Mouse (Mus musculus): ENCODE results near the gene Robo4.
A peak's percentile ranks its signal among the peaks of the same experiment; 100 is the strongest.

Gene Robo4

GRCm38 (mm10) chr9:37401802-37402201, at the start of gene Robo4:
Robo4 (plus strand) TSS chr9:37401897.
- no peak for DNase-seq (ENCODE audit: low spot score in 2 of 2)

DNA sequence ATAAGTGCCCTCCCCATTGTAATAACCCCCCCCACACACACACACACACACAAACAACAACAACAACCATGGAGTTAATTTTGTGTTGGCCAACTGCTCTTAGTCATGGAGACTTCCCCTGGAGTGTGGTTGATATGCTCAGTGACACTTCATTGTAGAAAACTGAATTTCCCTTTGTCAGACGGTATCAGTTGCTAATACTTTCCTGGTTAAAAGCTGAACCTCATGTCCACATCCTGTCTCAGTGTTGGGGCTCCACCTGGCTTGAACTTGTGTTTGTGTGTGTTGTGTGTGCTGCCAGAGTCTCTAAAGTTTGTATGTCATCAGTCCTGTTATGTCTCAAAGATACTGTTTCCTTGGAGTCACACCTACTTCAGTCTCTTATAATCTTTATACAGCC, 47.2 kb upstream of the Robo4 start:
- no peak for DNase-seq (ENCODE audit: low spot score in 2 of 2)

GRCm38 (mm10) chr9:37358713-37359330, 42.9 kb upstream of the Robo4 start:
- no peak for DNase-seq (ENCODE audit: low spot score in 2 of 2)

DNA sequence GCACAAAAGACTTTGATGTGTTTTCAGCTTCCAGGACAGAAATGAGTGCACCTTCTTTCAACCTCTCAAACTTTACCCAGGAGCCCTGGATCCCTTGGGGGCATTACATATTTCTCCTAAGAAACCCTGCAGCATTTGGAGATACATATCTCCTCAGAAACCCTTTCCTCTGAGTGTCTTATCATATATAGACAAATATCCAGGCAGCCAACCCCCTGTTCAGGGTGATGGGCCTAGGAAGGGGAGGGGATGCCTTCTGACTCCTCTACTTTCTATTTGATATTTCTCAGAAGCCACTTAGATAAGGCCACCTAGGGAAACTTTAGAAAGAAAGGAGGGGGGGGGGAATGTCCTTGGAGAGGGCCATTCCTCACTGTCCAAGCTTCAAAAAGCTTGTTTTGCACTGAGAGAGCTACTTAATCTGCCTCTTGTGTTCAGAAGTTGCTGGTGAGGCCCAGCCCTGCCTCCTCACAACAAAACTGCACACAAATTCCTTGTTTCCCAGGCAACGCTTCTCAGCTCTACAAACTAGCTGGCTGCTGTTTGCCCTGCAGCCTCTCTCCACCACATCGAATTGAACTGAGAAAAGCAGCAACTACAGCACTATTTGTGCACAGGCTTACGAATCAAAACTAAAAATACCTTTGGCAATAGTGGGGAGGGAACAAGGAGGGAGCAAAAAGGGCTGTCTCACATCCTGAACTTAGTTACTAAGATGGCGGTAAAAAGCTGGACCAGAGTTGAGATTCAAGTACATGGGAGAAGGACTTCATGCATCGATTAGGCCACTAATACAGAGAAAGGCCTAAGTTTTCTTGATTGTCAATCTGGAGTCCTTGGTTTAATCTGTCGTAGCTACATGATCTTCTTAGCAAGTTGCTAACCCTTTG, 42.1 kb upstream of the Robo4 start:
- DNase-seq (ENCODE audit: low spot score in 2 of 2) = peak in 1 of 2 experiments; percentile 21

DNA sequence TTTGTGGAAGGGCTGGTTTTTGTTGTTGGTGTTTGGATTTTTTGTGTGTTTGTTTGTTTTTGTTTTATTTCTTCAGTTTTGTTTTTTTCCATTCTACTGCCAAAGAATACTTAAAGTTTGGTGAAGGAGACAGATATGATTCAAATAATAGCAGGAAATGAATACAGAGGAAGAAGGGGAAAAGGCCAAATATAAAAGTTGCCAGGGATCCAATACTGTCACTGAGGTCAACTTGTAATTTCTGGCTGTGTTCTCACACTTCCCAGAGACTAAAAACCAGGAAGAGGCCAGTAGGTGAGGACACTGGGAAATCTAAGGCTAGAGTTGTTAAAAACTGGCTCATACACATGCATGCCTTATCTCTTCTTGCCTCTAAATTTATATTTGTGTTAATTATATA, 39.6 kb upstream of the Robo4 start:
- no peak for DNase-seq (ENCODE audit: low spot score in 2 of 2)

DNA sequence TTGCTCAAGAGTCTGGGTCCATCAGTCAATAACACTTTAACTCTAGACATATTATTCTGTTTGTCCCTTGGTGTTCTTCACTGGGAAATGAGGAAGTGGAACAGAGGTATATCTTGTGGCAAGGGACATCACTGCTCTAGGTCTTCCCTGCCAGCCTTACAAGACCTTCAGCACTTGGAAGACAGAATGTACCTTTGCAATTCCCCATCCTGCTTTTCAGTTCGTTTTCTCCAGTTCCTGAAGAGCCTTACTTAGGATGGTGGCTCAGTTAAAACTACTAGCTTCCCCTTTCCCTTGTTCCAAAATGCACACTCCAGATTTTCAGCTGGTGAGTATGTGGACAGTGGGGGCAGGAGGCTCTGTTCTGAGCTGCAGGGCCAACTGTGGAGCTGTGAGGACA, 38.8 kb upstream of the Robo4 start:
- no peak for DNase-seq (ENCODE audit: low spot score in 2 of 2)

- no peak for DNase-seq (ENCODE audit: low spot score in 2 of 2)
Measured at GRCm38 (mm10) chr9:37363551-37363950, 38.1 kb upstream of the Robo4 start.

DNA sequence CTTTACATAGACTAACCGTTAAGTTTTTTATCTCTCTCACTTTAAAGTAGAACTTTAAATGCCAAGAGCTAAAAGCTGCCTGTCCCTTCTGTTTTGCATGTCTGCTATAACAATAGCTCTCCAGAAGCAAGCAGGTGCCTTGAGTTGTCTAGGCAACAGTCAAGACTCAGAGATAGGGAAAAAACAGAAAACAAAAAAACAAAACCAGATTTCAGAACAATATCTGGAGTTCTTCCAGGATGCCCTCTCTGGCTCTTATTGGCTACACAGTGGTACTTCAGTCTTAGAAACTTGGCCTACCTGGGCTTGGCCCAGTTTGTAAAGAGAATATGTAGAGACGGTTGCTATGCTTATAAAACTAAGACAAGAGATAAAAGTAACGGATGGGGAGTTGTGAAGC, 37.3 kb upstream of the Robo4 start:
- no peak for DNase-seq (ENCODE audit: low spot score in 2 of 2)

GRCm38 (mm10) chr9:37365706-37366105, 36.0 kb upstream of the Robo4 start:
- no peak for DNase-seq (ENCODE audit: low spot score in 2 of 2)

DNA sequence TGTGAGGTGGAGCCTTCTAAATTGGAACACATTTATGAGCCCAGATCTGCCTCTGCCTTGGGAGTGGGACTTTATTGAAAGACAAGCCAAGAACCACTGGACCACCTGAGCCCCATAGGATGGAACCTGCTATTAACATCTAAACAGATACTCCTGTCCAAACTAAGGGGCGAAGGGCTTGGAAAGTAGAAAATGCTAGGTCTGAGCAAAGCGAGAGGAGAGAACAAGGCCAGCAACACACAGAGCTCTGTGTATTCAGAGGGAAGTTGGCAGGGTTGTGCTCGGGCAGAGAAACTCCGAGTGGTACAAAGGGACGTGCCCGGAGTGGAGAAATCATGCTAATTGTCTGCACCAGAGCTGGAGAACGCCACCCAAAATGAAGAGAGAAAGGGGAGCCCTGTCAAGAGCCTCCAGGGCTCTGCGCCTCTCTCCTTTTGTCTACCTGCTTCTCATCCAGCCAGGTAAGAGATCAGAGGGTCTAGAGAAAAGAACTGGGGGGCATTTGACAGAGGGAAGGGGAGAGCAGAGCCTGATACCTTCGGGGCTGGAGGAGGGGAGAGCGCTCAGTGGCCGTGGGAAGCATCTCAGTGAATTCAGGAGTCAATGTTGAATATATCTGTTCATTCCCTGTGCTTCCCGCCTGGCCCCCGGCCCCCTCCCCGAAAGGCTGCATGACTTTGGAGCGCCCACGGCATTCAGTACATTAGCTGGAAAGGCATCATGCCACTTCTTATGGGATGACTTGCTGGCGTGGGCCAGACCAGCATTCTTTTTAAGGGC, 34.2 kb upstream of the Robo4 start, which contains the start of gene Hepacam:
Hepacam (plus strand) TSS at position 51 of the 780 bp plus-strand sequence.
- DNase-seq (ENCODE audit: low spot score in 2 of 2) = no peak

DNA sequence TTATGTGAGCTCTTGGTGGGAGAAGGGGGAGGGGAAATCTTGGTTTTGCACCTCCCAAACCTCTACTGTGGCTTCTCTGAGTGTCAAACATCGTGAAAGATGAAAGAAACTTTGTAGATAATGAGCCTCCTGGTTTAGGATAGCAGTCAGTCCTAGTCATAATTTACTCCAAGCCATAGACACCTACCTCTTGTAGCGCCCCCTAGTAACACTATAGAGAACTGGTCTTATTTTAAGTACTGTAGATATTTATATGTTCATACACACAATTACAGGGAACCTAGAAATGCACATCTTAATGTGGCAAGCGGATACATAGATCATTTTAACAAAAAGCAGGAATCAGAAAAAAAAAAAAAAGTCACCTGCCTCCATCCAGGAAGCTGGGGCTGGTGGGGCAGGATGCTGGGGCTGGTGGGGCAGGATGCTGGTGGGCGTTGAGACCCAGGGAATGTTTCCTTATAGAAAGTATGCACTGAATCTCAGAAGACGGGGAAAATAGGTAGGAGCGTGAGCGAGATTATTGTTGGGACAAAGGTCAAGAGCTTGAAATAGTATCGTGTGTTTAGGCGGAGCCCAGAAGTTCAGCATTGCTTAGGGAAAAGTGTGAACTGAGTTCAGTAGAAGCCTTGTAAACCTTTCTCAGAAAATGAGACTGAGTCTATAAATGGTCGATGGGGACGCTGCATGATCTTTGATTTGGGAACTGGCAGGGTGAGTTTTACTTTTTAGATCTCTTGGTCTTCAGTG, 33.4 kb upstream of the Robo4 start:
- no peak for DNase-seq (ENCODE audit: low spot score in 2 of 2)

DNA sequence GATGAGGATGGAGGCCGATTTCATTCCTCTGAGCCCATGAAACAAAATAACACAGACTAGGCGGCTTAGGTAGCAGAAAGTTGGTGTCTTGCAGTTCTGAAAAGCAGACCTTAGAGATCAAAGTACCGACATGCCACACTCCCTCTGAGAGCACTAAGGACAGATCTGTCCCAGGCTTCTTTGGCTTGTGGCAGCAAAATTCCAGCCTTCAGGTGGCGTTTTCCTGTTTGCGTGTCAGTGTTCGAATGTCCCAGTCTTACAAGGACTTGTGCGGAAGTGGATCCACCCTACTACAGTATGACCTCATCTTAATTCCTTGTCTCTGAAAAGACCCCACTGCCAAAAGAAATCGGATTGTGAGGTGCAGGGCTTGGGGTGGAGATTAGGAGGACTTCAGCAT, 32.8 kb upstream of the Robo4 start:
- DNase-seq (ENCODE audit: low spot score in 2 of 2) = no peak

DNA sequence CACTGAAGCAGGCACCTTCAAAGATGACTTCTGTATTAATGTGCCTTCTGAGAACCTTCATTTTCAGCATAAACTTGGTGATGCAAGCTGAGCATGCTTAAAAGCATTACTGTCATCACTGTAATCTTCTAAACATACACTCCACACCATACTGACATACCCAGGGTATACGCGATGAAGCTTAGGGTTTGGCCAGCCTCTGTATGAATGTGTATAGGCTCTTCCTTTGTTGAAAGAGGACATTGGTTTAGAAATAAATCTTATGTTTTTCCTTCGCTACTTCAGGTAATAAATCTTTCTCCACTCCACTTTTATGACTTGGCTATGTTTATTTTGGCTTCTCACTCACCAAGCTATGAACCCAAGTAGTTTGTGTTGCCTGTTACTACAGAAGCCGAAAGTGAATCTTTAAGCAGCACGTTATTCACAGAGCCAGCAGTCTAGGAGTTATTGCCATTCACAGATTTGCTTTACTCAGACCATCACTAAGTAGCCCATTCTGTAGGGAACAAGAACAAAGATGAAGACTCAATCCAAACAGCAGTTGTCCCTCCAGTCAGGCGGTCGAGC, 30.4 kb upstream of the Robo4 start:
- DNase-seq (ENCODE audit: low spot score in 2 of 2) = no peak

DNA sequence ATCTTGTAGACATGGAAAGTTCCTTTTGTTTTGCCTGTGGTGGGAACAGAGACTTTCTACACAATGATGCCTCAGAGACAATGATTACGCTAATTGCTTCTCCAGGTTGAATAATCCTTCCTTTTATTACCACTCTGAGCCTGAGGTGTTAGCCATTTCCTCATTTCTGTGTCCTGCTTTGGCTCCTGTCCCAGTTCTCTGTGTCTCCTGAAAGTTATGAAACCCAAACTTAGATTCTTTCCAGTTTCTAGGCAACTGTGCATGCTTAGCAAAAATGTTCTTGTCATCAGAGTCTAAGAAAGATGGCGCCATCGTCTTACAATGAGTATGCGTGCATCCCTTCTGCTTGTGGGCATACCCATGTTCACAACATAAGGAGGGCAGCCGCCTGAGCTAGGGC, 26.0 kb upstream of the Robo4 start:
- no peak for DNase-seq (ENCODE audit: low spot score in 2 of 2)

- DNase-seq (ENCODE audit: low spot score in 2 of 2) = no peak
Measured at GRCm38 (mm10) chr9:37383161-37383560, 18.5 kb upstream of the Robo4 start.

- DNase-seq (ENCODE audit: low spot score in 2 of 2) = peak in 1 of 2 experiments; percentile 20
Measured at GRCm38 (mm10) chr9:37384284-37385182, 17.2 kb upstream of the Robo4 start.

DNA sequence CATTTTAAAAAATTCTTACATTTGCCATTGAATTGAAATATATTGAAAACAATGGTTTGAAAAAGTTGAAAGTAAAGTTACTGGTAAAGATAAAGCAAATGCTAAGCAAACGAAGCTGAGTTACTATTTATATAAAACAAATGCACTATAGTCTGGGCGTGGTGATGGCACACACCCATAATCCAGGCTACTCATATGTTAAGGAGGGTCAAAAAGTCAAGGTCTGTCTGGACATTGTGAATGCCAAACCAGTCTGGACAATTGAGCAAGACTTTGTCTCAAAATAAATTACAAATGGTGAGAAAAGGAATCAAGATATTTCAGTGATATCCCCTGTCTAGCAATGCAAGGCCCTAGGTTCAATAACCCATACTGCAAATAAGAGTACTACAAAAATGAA, 10.8 kb upstream of the Robo4 start:
- no peak for DNase-seq (ENCODE audit: low spot score in 2 of 2)

GRCm38 (mm10) chr9:37392071-37392470, 9.6 kb upstream of the Robo4 start:
- DNase-seq (ENCODE audit: low spot score in 2 of 2) = no peak

GRCm38 (mm10) chr9:37393482-37394131, 8.1 kb upstream of the Robo4 start:
- DNase-seq (ENCODE audit: low spot score in 2 of 2) = no peak

DNA sequence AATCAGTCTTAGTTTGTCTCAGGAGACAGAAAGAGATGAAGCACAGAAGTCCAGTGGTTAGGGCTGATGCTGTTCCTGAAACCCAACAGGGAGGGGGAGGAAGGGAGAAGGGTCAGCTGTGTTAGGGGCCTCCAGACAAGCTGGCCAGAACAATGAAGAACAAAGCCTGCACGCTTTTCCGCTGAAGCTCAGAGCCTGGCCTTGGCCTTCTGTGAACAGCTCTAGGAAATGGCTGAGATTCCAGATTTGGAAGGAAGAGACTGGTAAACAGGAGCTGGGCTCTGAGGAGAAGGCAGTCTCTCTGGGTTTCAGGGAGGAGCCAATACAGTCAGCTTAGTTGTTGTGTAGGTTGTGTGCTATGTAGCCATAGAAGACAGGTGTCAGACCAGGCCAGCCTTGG, 1.1 kb upstream of the Robo4 start:
- no peak for DNase-seq (ENCODE audit: low spot score in 2 of 2)
